Mouse (Mus musculus) cerebellum, adult 11-12 months (tissue): ENCODE measurements at regions not wholly inside any gene's neighbourhood (a gene's known extent, or its start where the extent isn't known, plus 50 kb on each side); places are given as distances from the start of the nearest gene placed in this dataset.

Source experiments
- DNase-seq: peaks from one replicate; pipeline ENCODE4 v3.0.0; 2022

DNA sequence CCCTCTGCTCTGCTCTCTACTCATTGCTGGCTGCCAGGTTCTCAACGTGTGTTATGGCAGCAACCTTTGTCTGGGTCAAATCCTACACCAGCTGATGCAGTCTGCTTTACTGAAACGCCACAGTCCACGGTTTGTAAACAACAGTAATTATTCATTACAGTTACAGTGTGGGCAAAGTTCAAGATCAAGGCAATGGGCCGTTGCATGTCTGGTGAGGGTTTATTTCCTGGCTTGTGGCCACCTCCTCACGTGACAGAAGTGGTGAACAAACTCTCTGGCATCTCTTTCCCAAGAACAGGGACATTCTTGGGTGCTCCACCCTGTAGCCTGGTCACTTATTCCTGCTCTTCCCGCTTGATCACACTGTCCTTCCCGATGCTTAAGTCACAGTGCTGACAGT is 295.3 kb upstream of the Rtl1 start:
- no peak for DNase-seq

DNA sequence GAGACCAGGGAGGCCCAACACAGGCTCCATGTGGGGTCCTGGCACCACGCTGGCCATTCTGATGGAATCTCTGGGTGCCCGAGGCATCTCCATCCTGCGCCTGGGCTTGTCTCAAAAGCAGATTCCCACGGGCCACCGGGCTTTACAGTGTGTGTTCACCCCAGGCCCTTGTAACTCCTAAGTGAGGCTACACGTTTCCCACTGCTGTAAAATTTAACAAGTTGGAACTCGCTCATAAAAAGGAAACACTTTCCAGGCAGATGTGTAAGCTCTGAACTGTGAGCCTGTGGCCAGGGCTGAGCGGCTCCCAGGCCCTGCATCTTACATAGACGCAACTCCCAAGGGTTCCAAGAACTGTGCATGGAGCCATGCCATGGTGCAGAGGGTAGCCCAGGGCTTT is 296.3 kb upstream of the Rtl1 start:
- no peak for DNase-seq

DNA sequence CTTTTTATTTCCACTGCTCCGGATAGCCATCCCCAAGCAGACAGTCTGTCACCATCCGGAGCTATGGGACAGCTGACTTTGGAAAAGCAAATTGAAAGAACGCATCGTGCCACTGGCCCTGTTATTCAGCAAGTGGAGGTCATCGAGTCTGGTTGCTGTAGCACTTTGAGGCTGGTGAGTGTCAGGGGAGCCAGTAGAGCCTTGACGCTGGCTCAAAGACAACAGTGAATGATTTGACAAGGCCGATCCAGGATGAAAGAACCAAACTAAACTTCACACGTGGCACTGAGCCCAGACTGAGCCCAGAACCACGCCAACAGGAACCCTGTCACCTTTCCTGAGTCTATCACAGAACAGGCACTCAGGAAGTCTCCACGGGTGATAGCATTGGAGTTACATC is 296.8 kb upstream of the Rtl1 start:
- no peak for DNase-seq

DNA sequence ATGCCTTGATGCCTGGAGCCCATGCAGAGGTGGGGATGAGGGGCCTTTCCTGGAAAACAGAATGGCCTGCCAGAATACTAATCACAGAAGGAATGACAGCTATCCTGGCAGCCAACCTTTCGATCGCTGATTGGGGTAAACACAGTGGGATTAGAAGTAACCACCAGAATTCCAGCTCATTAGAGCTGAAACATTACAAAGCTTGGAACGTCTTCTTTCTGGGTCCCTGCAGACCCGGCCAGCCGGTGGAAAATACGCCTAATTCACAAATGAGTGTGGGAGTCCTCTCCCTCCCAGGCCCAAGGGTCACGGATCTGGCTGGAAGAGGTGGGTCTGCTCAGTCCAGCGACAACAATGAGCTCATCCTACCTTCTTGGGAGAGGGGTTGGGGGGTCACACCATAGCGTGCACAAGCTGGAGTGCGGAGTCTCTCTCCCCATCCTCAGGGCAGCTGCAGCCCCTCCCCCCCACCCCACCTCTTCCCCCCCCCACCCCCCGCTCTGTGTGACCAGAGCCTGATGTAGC is 297.8 kb upstream of the Rtl1 start:
- no peak for DNase-seq

DNA sequence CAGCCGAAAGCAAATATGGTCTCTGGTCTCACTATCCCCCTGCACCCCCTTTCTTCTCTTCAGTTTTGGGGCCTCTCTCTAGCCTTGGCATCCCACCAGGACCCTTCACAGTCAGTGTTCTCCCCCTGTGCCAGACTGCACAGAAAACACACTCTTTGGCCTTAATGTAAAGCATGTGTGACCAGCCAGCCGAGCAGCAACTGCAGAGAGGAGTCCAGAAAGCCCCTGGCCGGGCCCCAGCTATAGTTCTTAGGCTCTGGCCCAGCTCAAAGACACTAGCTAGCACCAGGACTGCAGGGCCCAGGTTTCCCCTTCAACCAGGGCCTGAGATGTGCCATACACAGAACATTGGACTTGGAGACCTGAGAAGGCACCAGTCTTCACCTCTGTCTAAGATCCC is 299.3 kb upstream of the Rtl1 start:
- DNase-seq: no peak

DNA sequence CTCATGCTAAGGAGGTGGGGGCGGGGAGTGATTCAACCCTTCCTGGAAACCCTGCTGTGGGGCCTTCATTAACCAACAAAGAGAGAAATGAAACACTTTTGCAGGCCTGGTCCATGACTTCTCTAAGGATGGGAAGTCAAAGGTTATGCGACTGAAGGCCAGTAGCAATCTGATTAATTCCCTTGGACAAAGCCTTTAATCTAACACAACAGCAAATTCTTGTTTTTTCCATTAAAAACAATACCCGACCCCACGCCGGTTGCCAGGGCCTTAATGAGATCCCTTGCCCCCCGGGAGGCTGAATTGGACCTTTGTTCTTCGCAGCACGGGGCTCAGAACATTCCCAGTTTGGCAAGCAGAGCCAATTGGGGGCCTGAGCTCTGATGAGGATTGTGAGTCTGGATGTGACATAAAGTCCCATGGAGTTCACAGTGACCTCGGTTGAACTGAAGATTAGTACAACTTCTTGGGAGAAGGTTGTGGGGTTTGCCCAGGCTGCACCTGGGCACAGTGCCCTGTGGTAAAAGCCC is 310.9 kb upstream of the Rtl1 start:
- no peak for DNase-seq

DNA sequence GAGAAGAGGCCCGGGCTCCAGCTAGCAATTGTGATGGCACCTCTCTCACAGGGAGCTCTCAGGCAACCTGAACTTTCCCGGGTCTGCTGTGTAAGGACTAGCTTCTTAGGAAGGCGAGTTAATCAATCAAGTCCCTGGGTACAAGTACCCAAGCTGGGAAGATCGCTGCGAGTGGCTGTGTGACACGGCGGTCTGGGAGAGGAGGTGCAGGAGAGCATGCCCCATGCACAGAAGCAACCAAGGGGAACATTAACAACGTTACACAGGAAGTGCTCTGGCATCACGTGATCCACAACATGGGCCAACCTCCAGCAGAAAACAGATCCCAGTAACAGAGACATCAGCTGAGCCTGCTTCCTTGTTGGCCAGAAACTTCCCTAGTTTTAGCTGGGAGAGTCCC is 311.4 kb upstream of the Rtl1 start:
- no peak for DNase-seq

DNA sequence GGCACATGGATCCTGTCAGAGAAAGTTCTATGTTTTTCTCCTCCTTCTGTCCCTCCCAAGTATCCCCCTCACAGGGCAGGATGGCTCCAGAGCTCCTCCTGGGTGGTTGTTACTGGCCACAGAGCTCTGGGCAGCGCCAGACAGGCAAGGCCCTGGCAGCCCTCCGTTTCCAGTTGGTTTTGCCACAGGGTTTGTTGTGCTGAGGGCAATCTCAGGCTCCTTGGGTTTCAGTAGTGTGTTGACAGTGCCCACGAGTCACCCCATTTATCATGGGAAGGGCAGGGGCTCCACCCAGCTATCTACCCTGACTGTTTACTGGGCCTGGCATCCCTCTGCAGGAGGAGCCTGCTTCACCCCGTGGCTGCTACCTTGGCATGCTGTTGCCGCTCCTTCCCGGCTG is 317.6 kb upstream of the Rtl1 start:
- no peak for DNase-seq

DNA sequence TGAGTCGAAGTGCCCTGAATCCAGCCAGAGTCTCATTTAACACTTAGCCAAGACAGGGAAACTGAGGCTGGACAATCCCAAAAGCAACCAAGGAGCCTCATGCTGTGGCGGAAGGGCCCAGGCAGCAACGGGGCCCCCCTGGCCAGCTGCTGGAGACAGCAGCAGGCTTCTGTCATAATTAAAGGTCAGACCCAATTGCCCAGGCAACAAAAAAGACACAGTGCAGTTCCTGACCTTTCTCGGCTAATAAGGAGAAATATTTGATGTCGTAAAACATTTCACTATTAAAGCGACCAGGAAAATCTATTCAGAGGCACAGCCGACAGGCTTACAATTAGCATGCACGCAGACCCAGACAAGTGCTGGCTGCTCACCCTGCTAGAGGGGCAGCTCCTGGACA is 318.8 kb upstream of the Rtl1 start:
- no peak for DNase-seq

DNA sequence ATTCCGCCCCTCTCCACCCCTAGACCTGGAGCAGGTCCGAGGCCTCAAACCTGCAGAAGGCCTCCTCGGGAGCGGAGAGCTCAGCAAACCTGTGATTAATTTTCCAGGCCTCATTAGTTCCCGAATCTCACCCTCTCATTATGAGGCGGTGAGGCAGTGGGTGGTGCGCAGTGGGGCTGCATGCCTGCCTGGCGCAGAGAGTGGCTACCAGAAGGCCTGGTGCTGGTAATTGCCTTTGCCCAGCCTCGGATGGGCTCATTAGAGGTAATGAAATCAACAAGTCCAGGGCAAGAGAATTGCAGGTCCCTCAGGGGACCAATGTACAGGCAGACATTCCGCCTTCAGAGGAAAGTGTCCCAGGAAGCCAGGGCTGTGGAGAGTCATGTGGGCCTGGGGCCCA is 322.0 kb upstream of the Rtl1 start:
- DNase-seq: no peak

DNA sequence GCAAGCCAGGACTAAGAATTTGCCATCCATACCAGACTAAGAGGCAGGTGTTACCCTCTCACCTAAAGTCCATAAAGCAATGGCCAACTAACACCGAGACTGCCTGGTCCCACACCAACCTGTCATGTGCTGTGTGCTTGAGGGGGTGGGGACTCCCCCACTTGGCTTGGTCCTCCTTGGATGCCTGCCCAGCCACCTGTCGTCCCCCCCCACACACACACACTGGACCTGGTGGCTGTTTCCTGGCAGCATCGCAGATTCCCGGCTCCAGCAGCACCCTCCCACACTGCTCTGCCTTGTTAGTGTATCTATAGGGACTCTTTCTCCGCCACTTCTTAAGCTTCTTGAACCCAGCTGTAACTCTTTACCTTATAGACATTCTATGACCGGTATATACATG is 325.7 kb upstream of the Rtl1 start:
- DNase-seq: no peak

DNA sequence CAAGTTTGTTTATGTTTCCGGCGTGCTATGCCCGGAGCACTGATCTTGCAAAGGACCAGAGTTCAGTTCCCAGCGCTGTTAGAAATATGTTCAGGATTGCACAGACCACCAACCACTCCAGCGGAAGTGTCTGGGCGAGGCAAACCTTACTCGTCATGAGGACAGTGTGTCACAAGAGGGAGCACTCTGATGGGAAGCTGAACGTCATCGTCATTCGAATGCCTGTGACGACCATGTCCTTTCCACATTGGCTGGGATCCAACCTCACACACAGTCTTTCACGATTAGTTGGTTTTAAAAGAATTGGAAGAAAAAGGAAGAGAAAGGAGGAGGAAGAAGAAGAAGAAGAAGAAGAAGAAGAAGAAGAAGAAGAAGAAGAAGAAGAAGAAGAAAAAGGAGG is 326.5 kb upstream of the Rtl1 start:
- no peak for DNase-seq

DNA sequence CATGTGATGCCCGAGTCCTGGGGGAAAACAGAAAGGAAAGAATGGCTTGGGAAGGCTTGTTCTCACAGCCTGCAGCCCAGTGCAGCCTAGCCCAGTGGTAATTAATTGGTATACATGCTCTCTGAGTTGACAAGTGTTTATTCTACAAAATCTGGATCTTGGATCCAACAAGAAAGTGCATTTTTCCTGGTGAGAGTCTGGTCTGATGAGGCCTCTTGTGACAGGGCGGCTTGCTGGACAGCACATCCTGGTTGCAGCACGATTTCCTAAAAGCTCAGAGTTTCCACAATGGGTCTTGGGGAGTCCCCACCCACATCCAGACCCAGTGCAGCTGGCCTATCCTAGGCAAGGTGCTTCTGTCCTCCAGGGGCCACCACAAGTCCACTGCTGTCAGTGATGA is 332.7 kb upstream of the Dio3 start:
- no peak for DNase-seq

DNA sequence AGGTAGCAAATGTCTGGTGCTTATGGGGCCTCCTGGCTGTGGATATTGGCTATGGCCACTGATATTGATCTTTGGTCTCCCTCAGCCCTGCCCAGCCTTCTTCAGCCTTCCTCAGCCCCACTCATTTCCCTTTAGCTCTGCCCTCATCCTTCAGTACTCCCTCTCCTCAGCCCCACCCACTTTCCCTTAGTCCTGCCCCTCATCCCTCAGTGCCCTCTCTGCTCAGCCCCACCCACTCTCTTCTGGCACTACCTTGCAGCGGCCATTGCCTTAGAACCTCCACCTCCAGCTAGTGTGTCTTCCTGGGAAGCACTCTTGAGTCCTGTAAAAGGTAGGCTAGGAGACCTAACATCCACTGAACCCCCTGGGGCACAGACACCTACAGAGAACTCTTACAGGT is 331.9 kb upstream of the Dio3 start:
- DNase-seq: no peak

DNA sequence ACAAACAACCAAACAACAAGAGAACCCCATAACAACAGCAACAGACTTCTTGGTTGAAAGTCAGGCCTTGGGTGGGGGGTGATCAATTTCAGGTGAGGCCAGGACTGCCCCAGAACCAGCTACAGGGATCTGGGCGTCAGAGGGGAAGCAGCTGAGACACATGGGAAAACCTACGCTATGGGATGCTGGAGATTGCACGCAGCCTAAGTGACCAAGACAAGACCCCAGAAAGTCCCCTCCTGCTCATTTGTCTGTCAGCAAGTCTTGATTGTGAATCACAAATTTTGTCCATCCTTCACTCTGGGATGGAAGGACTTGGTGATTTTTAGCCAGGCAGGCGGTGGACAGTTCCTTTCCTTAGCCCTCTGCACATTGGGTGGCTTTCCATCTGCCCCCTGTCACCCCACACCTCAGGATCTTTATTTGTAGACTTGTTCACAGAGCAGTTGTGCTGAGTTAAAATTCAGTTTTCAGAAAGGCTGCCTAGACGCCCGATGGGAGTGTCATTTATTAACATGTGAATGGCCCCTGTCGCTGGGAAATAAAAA is 330.9 kb upstream of the Dio3 start:
- DNase-seq: no peak

DNA sequence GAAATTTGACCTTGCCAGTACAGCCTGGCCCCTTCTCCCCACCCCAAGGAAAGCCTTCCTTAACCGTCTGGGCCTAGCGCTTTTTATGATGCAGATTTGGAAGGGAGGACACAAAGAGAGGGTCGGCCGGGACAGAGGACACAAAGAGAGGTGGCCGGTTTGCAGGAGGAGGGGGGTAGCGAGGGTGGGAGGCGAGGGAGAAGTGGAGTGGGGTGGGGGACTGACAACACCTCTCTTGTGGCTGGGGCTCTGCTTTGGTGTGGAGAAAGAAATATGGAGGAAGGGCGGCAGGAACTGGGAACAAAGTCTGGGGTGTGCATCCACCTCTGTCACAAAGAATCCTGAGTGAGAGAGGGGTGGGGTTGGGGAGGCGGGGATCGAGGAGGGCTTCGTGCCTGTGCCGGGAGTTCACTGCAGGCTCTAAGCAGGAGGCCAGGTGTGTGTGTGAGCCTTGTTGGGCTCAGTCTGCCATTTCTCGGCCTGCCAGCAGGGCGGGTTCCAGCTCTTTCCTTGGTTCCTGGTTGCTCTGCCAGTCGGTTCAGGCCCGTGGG is 330.4 kb upstream of the Dio3 start:
- no peak for DNase-seq

DNA sequence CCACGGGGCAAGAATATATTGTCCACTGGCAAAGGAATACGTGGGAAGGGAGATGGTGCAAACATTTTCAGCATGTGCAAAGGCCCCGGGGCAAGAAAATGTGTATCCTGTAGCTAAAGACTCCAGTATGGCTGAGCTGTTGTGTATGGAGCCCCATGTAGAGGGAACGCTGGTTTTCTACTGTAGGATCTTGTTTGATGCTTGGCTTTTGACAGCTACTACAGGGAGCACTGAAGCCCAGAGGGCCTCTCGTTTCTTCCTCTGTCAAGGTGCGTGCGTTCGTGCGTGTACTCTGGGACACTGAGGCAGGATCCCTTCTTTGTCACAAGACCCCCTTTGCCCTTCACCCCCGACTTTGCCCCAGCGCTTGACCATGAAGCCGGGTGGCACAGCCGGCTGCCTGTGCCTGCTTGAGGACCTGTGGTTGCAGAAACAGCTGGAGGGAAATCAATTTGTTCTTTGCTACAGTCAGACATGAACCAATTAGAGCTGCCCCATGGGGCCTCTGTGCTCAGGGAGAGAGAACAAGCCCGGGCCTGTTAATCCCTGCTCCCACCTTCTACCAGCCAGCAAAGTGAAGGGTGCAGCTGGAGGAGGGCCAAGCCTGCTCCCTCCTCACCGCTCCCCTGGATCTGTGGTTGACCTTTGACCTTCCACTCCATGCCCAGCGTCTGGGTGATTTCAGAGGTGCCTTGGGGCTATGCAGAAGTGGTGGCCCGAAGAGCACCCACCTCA is 329.5 kb upstream of the Dio3 start:
- no peak for DNase-seq

DNA sequence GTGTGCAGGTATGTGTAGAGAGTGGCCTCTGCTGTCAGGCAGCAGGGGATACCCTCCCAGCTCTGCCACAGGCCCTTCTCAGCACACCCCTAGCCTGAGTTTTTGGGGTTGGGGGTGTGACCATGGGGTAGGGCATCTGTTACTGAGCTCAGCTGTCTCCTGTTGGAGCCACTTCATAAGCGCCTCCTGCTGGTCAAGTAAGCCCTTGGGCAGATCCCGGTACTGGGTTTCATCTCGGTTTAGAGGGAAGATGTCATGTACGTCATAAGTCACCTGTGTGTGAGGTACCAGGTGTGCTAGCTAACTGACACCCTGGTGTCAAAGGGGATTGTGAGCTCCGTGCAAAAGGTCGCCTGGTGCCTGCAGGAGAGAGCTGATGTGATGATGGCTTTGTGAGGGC is 328.2 kb upstream of the Dio3 start:
- DNase-seq: no peak

DNA sequence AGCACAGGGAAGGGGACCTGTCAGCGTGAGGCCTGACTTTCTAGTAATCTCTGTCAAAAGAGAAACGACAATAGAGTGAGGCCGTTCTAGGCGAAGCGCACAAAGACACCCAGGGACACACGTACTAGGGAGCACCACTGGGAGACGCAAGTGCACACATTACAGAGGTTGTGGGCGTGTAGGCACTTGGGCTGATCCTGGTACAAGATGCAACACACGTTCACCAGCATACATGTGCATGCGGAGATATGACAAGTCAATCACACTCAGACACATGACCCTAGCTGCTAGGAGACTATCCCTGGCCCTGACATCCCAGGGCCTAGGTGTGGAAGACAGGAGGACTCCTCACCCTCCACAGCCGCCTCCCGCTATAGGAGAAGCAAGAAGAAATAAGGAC is 327.4 kb upstream of the Dio3 start:
- DNase-seq: no peak

DNA sequence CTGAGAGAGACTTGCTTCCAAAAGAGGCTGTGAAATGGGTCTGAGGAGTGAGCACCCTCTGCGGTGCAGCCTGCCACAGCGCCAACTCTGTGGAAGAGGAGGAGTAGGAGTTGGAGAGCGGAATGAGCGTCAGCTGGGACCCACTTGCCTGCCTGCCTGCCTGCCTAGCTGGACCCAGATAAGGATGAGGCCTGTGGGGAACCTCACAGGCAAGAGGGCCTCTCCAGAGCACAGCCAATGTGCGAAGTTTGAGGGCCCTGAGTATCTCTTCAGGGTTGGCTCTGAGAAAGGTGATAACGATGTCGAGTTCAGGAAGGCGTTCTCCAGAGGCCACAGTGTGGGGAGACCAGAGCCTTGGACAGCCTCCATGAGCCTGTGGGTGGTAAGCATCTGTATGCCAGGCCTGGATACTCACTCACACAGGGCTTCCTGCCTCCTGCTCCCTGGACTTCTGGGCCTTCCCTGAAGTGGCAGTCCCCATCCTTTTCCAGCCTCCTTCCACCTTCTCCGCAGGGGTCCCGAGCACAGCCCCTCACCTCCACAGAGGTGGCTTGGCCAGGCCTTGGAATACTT is 326.9 kb upstream of the Dio3 start:
- no peak for DNase-seq

DNA sequence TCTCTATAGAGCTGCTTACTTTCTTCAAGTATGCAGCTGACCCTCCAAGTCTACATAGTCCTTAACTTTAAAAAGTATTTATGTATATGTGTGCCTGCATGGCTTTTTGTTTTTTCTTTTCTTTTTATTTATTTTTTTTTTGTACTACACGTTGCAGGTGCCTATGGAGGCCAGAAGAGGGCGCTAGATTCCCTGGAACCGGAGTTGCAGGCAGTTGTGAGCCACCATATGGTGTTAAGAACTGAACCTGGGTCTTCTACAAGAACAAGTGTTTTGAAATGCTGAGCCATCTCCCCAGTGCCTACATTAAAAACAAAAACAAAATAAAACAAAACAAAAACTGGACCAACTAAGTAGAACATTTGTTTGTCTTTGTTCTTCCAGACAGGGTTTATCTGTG is 325.9 kb upstream of the Dio3 start:
- DNase-seq: no peak

DNA sequence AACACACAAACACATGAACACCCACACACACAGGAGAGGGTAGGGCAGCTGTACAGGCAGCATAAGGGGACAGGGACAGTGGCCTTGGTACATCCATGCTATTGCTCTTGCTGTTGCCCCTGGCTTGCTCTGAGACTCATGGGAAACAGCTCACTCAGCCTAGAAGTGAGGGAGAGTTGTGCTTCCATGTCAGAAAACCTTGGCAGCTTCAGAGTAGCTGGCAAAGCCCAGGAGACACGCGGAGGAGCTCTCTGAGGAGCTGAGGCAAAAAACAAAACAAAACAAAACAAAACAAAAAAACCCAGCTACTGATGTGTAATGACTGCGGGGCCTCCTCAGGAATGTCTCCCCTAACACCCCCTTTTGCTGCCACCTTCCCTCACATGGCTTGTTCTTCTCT is 321.6 kb upstream of the Dio3 start:
- no peak for DNase-seq

DNA sequence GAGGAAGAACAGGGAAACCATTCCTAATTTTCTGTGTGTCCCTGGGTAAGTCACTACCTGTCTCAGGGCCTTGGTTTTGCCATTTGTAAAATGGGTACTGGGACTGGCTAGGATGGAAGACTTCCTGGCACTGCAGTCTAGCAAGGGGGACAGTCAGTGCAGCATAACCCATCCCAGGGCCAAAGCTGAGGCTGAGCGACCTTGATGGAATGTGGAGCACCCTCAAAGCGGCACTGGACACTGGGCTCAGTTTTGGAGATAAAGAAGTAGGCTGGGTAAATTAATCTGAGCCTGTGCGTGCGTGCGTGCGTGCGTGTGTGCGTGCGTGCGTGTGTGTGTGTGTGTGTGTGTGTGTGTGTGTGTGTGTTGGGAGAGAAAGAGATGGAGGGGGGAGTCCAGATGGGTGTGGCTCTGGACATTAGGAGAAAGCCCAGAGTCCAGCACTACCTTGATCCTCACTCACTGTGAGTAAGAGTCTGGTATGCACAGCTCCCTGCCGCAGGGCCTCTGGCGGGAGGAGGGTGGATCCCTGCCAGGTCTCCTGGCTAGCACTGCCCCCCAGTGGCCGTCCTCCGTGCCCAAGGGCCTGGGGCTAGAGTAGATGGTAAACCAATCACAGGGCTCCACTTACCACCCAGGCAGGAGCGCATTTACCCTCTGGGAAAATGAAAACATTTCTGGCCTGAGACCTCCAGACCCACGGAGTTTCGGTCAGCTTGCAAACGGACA is 320.3 kb upstream of the Dio3 start:
- DNase-seq: no peak

DNA sequence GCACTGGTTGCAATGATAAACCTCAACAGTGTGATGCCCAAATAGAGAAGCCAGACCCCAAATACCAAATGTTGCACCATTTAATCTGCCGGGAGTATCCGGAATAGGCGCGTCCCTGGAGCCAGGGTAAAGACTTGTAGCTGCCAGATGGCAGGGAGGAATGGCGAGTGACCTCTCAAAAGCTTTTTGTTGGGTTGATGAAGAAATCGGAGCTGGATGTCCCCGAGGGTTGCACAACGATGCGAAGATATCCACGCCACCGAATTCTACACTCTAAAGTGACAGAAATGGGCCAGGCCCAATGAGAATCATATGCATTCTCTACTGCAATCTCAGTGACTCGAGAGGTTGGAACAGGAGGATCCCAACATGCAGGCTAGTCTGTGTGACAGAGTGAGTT is 312.1 kb upstream of the Dio3 start:
- no peak for DNase-seq
